Mouse (Mus musculus): Measurements from ENCODE around the gene Sat1.

DNA sequence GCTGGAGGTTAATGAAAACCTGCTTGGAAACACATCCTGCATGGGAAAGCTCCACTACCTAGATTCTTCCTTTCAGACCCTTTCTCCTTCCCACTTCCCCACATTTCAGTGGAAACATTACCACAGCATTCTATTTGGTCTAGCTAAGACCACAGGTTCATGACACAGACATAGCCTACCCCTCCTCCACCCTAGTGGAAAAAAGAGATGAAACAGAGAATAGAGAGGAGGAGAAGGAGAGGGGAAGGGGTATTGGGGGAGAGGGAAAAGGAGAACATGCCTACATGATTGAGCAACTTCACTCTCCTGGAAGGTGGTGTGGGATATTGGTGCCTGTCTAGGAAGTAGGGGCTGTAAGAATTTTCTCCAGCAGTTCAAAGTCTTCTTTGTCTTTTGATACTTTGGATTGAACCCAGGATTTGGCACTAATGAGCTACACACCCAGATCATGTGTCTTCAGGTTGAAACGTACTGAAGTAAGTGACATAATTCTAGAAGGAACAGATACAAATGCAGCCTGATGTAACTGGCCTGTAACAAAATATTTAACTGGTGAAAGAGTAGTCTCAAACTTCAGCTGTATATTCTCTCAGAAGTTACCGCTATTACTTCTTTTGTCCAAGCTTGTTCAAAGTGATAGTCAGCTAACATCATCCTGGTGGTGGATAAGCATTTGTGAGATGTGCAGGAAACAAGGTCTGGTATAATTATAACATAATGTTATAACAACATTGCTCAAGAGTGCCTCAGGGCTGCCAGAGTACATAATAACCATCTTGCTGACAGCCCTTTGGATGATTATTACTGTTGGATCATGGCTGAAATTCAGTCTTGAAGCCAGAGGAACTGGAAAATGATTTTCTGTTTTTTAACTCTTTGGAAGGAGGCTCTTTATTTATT is 13.6 kb downstream of the Sat1 start:
- TF ChIP-seq CTCF (IDR thresholded peaks at IDR 0.05; ENCODE audit: low read depth, low read length) (no peak), POLR2A (IDR thresholded peaks at IDR 0.05; ENCODE audit: insufficient read depth, low read length) (no peak), EP300 (IDR thresholded peaks at IDR 0.05; ENCODE audit: insufficient read depth, low read depth, low read length) (no peak)

Measured in ES-Bruce4 (cell line).